Mouse (Mus musculus) heart, embryonic 10.5 days (tissue): ENCODE results near the gene Atp1b1. TPM values are rescaled to one million over a fixed set of nuclear protein-coding genes. Genes with fewer than 3 reads are reported as not detected.

Experiments used
- DNase-seq: peaks from one replicate; pipeline ENCODE4 v3.0.0-alpha.2; 2017; ENCODE audit warnings: low spot score
- H3K27ac ChIP-seq: fragments of 300-500 bp; sonication (generic); 2 replicates; pipeline ENCODE4 v1.5.1; 2016; ENCODE audit warnings: mild to moderate bottlenecking
- H3K27me3 ChIP-seq: fragments of 300-500 bp; sonication (generic); 2 replicates; pipeline ENCODE4 v1.6.1; 2016; ENCODE audit warnings: mild to moderate bottlenecking; ENCODE audit not compliant: poor library complexity, insufficient read depth, severe bottlenecking
- H3K36me3 ChIP-seq: fragments of 300-500 bp; sonication (generic); 2 replicates; pipeline ENCODE4 v1.6.1; 2016; ENCODE audit warnings: mild to moderate bottlenecking, moderate library complexity
- H3K4me1 ChIP-seq: fragments of 300-500 bp; sonication (generic); 2 replicates; pipeline ENCODE4 v1.6.1; 2016; ENCODE audit warnings: mild to moderate bottlenecking
- H3K4me3 ChIP-seq: fragments of 300-500 bp; sonication (generic); 2 replicates; pipeline ENCODE4 v1.5.1; 2016; ENCODE audit warnings: mild to moderate bottlenecking, moderate library complexity
- H3K9me3 ChIP-seq: fragments of 300-500 bp; sonication (generic); 2 replicates; pipeline ENCODE4 v1.6.1; 2016; ENCODE audit warnings: mild to moderate bottlenecking, moderate library complexity
- whole genome bisulfite sequencing: fragments of 180-500 bp; shearing (Covaris S2); methylation state at CpG from one replicate; pipeline ENCODE4 v1.1.7; 2016; 5-methylcytosine and 5-hydroxymethylcytosine counted together
- polyA plus RNA-seq: library from polyadenylated mRNA; unstranded; fragments of >200 nt; fragmentation: Nextera tagmentation; extraction: Ambion mirVana; gene quantifications from 2 replicates; pipeline ENCODE4 v1.2.1, GENCODE M21; 2016

Gene Atp1b1
- polyA plus RNA-seq, 1 experiment from 2014 or later: 181 TPM

DNA sequence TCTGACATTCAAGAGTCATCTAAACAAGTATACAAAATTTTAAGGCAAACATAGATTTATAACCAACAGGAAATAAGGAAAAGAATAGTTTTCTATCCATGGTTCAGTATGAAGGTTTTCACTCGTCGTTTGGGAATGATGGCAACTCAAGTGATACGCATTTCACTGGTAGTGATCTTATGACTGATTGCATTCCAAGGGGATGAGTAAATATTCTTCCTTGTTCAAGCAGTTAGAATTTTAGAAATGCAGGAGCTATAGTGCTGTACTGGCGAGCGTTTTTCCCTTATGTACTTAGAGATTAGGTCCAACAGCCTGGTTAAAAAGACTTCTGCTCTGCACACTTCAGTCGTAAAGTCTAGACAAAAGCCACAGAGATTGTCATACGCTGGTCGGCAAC is 38.8 kb downstream of the Atp1b1 start:
- no peak for DNase-seq
- Histone ChIP-seq H3K9me3 (no peaks in the 10 kb centered on the region), H3K4me3 (no peak overlapping the region), H3K36me3 (no peaks in the 10 kb centered on the region), H3K27me3 (no peaks in the 10 kb centered on the region), H3K4me1 (0 out of 2 replicates have a peak, but pooled peaks cover 2% of the 10 kb centered on the region), H3K27ac (no peak overlapping the region)
- WGBS: 80% methylated on average over 8 of the region's 8 CpGs

DNA sequence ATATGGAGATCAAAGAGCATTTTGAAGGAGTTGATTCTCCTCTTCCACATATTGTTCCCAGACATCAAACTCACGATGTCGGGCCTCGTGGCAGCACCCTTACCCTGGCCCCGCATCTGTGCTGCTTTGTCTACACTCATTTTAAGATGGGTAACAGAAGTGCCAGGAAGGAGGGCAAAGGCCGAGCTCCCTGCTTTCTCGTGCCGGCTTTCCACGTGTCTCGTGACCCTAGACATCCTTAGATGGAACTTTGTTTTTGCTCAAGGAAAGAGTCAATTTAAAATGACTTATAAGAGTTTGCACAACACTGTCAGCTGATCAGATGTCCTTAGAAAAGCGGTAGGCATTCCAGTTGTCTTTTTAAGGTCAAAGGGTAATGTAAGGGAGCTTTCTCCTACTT is 39.8 kb downstream of the Atp1b1 start:
- 0 out of 2 replicates have a peak, but pooled peaks cover 2% of the 10 kb centered on the region for H3K4me1 ChIP-seq
- no peaks in the 10 kb centered on the region for H3K27me3 ChIP-seq
- DNase-seq: no peak
- no peaks in the 10 kb centered on the region for H3K36me3 ChIP-seq
- no peaks in the 10 kb centered on the region for H3K9me3 ChIP-seq
- H3K27ac ChIP-seq: no peak overlapping the region
- no peak overlapping the region for H3K4me3 ChIP-seq
- WGBS: 85% methylated on average over 10 of the region's 10 CpGs

DNA sequence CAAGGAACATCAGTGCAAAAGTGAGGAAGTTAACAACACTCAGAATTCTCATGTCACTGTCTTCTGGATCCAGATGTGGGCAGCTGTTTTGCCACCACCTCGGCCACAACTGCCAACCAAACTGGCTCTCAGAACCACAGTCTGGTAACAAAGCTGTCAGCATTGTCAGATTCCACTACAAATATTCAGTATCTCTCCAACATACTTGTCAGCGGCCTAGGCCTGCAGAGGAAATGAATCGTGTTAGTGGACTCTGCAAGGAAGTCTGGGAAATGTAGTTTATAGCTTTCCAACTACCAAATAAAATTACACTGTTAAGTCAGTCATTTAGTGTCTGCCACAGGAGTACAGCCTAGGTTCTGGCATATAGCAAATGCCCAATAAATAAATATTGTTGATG is 40.6 kb downstream of the Atp1b1 start:
- WGBS: 69% methylated on average over 3 of the region's 3 CpGs
- DNase-seq: no peak
- Histone ChIP-seq H3K4me3 (no peak overlapping the region), H3K9me3 (no peaks in the 10 kb centered on the region), H3K36me3 (0 out of 2 replicates have a peak, but pooled peaks cover 1% of the 10 kb centered on the region), H3K27ac (0 out of 2 replicates have a peak overlapping the region, but pooled peaks have one; percentile 29), H3K4me1 (0 out of 2 replicates have a peak, but pooled peaks cover 2% of the 10 kb centered on the region), H3K27me3 (no peaks in the 10 kb centered on the region)

DNA sequence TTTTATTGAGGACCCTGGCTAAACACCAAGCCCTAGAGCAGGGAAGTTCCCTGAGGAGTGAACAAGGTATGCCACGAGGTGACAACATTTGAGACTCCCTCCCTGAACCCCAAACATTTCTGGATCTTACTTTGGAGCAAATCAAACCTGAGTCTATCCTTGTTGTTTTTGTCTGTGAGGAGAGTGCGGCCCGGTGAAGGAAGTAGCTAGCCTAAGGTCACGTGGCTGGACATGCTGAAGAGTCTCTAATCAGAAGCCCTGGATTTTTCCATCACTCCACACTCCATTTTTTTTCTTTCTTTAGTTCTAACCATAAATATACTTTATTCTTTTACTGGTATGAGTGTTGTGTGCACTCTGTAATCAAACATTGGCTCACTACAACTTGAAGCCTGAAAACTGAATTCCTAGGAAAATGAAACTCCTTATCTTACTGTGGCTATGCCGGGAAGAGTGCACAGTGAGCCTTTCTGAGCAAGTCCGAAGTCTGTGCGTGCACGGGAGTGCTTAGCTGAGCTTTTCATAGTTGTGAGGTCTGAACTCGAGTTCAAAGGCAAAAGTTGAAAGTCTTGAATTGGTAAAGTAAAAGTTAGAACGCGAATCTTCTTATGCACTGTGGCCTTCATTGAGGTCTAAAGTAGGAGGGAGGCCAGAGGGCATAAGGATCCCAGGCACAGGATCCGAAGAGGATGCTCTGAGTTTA is 41.3 kb downstream of the Atp1b1 start:
- Histone ChIP-seq H3K9me3 (no peaks in the 10 kb centered on the region), H3K36me3 (0 out of 2 replicates have a peak, but pooled peaks cover 2% of the 10 kb centered on the region), H3K4me1 (0 out of 2 replicates have a peak, but pooled peaks cover 2% of the 10 kb centered on the region), H3K27ac (no peak overlapping the region), H3K4me3 (no peak overlapping the region), H3K27me3 (no peaks in the 10 kb centered on the region)
- DNase-seq: no peak
- 76% methylated on average over 12 of the region's 12 CpGs for WGBS

DNA sequence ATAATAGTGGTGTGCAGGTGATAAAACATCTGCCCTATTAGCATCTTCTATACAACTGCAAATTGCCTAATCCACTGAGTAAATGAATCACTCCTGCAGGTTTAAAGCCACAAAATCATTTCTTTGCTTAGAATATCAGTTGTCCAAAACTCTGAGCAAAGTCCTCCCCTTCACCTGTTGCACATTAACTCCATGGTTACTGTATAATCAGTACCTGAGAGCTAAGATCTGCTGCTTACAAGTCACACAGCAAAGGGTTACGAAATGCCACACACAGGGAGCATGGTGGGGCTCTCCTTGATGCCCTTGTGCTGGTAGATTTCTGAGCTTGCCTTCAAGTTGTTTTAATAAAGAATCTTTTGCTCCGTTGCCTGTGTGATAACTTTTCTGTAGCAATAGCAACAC is 42.8 kb downstream of the Atp1b1 start:
- Histone ChIP-seq H3K27me3 (no peaks in the 10 kb centered on the region), H3K36me3 (0 out of 2 replicates have a peak, but pooled peaks cover 2% of the 10 kb centered on the region), H3K27ac (no peak overlapping the region), H3K9me3 (no peaks in the 10 kb centered on the region), H3K4me1 (0 out of 2 replicates have a peak, but pooled peaks cover 2% of the 10 kb centered on the region), H3K4me3 (no peak overlapping the region)
- no peak for DNase-seq
- WGBS: 79% methylated on average over 2 of the region's 2 CpGs

DNA sequence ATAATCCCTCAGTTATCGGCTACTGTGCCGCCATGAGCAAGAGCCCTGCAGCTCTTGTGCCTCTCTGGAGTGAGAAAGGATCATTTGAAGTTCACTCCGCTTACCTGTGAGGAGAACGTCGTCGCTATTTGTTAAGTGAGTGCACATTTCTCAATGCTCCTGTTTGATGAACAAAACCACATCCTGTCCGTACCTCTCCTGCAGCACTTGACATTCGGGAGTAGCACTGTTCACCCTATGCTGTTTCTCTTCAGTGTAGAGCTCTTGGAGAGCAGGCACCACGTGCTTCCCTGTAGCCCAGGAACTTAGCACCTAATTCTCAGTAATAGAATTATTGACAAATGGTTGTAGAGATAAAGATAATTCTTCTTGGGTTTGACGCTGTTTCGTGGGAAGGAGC is 44.5 kb downstream of the Atp1b1 start:
- WGBS: 87% methylated on average over 11 of the region's 11 CpGs
- Histone ChIP-seq H3K9me3 (no peaks in the 10 kb centered on the region), H3K4me1 (0 out of 2 replicates have a peak, but pooled peaks cover 2% of the 10 kb centered on the region), H3K4me3 (no peak overlapping the region), H3K27ac (no peak overlapping the region), H3K27me3 (no peaks in the 10 kb centered on the region), H3K36me3 (0 out of 2 replicates have a peak, but pooled peaks cover 2% of the 10 kb centered on the region)
- no peak for DNase-seq

DNA sequence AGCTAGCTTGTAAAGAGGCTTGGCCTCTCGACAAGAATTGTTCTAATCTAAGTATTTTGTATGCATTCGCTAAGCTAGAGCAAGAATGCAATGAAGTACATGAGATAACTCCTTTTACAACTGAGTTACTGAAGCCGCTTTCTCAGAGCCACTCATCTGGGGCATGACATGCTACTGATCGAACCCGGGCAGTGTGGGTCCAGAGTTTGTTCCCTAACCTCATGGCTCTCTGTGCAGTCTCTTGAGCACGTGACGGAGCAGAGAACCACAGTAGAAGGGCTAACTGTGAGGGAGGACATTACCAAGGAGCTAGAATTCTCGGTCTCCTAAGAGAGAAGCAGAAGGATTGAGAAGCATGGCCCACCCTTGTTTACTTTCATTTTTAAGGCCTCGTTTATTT is 45.2 kb downstream of the Atp1b1 start:
- no peak for DNase-seq
- 87% methylated on average over 9 of the region's 9 CpGs for WGBS
- Histone ChIP-seq H3K27ac (no peak overlapping the region), H3K4me1 (0 out of 2 replicates have a peak, but pooled peaks cover 2% of the 10 kb centered on the region), H3K36me3 (0 out of 2 replicates have a peak, but pooled peaks cover 2% of the 10 kb centered on the region), H3K4me3 (no peak overlapping the region), H3K9me3 (no peaks in the 10 kb centered on the region), H3K27me3 (no peaks in the 10 kb centered on the region)

DNA sequence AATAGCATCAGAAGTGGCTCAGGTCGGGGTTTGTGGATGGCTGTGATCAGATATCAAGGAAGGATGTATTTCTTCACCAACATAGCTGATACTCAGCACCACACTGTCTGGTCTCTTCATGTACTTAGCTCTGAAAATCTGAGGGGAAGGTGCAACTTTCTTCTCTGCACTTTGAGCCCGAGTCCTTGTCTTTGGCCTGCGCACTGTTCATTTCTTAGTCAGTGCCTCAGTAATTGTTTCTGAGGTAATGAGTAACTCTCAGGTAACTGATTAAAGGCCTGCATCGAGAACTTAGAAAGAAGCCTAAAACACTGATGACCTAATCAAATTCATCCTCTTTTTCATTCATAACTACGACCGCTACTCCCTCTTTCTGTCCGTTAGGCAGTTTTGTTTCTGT is 46.8 kb downstream of the Atp1b1 start:
- H3K27me3 ChIP-seq: no peaks in the 10 kb centered on the region
- no peaks in the 10 kb centered on the region for H3K9me3 ChIP-seq
- H3K27ac ChIP-seq: no peak overlapping the region
- DNase-seq: no peak
- H3K36me3 ChIP-seq: 0 out of 2 replicates have a peak, but pooled peaks cover 2% of the 10 kb centered on the region
- no peak overlapping the region for H3K4me3 ChIP-seq
- WGBS: 92% methylated on average over 7 of the region's 7 CpGs
- H3K4me1 ChIP-seq: peaks cover 3% of the 10 kb centered on the region; the same call in 1 of the 2 replicates

DNA sequence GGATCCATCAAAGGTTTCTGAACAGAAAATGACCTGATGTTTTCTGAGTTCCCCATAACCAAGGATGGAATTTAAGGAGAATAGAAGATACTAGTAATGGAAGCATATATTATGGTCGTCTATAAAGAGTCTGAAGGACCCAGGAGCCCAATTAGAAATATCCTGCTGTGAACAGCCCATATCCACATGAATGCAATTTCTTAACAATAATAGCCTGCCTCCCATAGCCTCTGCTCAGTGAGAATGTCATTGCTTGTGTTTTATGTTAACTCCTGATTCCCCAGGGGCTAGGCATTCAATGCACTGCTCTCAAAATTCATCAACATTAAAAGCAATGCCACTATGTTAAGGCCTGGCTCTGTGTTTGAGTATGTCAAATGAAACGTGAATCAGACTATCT is 49.5 kb downstream of the Atp1b1 start:
- DNase-seq: no peak
- H3K27me3 ChIP-seq: no peaks in the 10 kb centered on the region
- 0 out of 2 replicates have a peak, but pooled peaks cover 6% of the 10 kb centered on the region for H3K36me3 ChIP-seq
- 72% methylated on average over 2 of the region's 2 CpGs for WGBS
- no peak overlapping the region for H3K27ac ChIP-seq
- no peak overlapping the region for H3K4me3 ChIP-seq
- no peaks in the 10 kb centered on the region for H3K9me3 ChIP-seq
- H3K4me1 ChIP-seq: peaks cover 17% of the 10 kb centered on the region

DNA sequence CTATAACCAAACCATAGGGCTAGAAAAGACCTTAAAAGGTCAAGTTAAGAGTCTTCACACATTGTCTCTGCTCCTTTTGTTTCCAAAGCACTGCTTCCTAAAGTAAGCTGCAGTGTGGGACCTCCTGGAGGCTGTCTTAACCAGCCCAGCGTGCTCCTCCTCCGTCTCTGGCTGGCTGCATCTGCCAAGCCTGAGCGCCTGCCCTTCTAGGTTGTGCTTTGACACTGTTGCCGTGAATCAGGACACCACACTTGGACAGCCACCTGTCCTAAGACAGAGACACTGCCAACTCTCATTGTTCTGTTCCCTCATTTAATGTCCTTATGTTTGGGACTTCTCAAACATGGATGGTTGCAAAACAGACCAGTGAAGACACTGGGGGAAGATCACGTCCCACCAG is 51.6 kb downstream of the Atp1b1 start:
- DNase-seq: no peak
- no peak overlapping the region for H3K27ac ChIP-seq
- no peaks in the 10 kb centered on the region; the same call in 1 of the 2 replicates for H3K9me3 ChIP-seq
- H3K4me3 ChIP-seq: no peak overlapping the region
- H3K27me3 ChIP-seq: no peaks in the 10 kb centered on the region
- H3K36me3 ChIP-seq: peaks cover 17% of the 10 kb centered on the region
- WGBS: 62% methylated on average over 5 of the region's 5 CpGs
- peaks cover 17% of the 10 kb centered on the region for H3K4me1 ChIP-seq

DNA sequence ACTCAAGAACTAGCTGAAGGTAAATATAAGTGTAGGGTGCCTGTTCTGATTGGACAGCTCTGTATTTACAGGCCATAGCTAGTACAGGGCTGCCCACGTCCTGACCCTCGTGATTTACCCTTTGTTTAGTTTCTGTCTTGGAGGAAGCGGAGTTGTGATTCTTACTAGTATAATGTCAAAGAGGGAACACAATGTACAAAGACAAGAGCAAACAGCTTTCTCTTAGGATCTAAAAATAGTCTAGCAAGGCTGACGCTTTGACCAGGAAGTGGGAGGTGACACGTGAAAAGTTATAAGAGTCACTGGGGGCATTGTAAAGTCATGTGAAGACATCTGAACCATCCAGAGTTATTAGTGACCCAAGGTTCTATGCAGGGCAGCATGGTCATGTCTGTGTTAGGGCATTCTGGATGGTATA is 52.8 kb downstream of the Atp1b1 start:
- Histone ChIP-seq H3K4me1 (peaks cover 17% of the 10 kb centered on the region), H3K4me3 (peak overlapping the region; percentile 18; the same call in 1 of the 2 replicates), H3K36me3 (peaks cover 17% of the 10 kb centered on the region), H3K9me3 (no peaks in the 10 kb centered on the region; the same call in 1 of the 2 replicates), H3K27me3 (no peaks in the 10 kb centered on the region), H3K27ac (peak overlapping the region; percentile 83)
- no peak for DNase-seq
- 40% methylated on average over 5 of the region's 5 CpGs for WGBS

DNA sequence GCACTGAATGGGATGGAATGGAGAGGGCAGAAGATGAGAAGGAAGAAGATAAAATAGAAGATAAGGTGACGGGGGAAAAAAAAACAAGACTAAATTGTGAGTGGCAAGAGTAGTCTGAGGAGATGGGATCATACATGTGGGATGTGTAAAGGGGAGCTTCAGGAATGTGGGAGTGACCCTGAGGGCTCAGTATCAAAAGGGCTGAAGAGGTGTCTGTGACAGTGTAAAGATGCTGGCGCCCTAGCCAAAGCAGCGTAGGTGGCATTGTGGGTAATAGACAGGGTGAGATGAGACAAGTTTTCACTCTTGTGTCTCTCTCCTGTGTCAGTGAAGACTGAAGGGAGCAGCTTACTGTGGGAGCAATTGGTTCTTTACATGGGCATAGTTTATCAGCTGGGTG is 58.6 kb downstream of the Atp1b1 start:
- Histone ChIP-seq H3K27me3 (no peaks in the 10 kb centered on the region), H3K4me3 (no peak overlapping the region), H3K27ac (no peak overlapping the region), H3K9me3 (no peaks in the 10 kb centered on the region; the same call in 1 of the 2 replicates), H3K36me3 (peaks cover 17% of the 10 kb centered on the region), H3K4me1 (peaks cover under 1% of the 10 kb centered on the region; the same call in 1 of the 2 replicates)
- 71% methylated on average over 3 of the region's 3 CpGs for WGBS
- DNase-seq: no peak

DNA sequence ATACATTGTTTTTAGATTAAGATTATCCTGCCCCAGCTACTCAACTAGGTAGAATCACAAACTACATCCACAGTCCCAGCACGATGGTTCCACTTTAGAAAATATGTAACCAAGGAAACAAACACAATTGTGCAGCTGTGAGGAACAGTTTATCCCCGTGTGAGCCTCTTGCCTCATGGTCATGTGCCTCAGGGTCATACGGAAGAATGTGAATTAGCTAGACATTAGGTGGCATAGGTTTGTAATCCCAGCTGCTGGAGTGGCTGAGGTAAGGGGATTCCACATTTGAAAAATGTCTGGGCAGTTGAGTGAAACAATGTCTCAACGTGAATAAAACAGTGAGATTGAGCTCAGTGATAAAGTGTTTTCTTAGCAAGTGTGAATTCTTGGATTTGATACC is 60.5 kb downstream of the Atp1b1 start:
- DNase-seq: no peak
- no peak overlapping the region for H3K27ac ChIP-seq
- H3K4me1 ChIP-seq: peaks cover under 1% of the 10 kb centered on the region; the same call in 1 of the 2 replicates
- H3K9me3 ChIP-seq: no peaks in the 10 kb centered on the region; the same call in 1 of the 2 replicates
- WGBS: 65% methylated on average over 4 of the region's 4 CpGs
- H3K27me3 ChIP-seq: no peaks in the 10 kb centered on the region
- H3K36me3 ChIP-seq: peaks cover 8% of the 10 kb centered on the region
- H3K4me3 ChIP-seq: no peak overlapping the region
